Mouse (Mus musculus): ENCODE measurements around the gene Tbc1d8.

The Tbc1d8 gene

DNA sequence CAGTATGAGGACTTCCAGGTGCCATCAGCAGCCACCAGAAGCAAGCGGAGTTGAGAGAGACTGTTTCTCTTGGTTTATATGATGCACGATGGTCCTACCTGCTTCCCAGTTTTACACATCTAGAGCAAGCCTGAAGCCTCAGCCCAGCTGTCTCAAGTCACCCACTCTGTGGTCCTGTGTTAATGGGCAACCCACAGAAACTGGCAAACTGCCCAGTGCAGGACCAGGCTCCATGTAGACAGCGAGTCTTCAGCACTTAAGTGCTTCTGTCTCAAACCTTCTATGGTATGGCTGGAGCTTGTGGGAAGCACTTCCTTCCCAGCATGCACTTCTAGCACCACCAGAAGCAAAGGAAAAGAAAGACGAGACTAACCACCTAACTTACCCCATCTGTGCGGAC lies 30.3 kb downstream of the Tbc1d8 start:
- intact Hi-C loops (cut with DNase I): no loop called here

DNA sequence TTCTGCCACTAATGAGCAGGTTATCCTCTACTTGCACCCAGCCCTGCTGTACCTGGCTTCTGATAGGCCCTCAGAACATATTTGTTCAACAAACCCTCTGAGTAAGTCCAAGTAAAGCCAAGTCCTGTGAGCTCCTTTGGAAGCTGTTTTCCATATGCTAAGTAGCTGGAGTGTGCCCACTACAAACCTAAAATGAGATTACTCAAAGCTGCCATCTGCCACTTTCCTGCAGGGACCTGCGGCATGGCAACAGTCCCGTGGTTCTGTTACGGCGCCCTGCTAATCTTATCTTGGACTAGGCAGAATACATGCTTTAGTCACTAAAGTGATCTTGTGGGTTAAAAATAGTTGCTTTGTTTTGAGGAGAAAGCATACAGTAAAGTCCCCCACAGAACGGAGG lies 32.4 kb downstream of the Tbc1d8 start:
- intact Hi-C loops (cut with DNase I): no loop called here

DNA sequence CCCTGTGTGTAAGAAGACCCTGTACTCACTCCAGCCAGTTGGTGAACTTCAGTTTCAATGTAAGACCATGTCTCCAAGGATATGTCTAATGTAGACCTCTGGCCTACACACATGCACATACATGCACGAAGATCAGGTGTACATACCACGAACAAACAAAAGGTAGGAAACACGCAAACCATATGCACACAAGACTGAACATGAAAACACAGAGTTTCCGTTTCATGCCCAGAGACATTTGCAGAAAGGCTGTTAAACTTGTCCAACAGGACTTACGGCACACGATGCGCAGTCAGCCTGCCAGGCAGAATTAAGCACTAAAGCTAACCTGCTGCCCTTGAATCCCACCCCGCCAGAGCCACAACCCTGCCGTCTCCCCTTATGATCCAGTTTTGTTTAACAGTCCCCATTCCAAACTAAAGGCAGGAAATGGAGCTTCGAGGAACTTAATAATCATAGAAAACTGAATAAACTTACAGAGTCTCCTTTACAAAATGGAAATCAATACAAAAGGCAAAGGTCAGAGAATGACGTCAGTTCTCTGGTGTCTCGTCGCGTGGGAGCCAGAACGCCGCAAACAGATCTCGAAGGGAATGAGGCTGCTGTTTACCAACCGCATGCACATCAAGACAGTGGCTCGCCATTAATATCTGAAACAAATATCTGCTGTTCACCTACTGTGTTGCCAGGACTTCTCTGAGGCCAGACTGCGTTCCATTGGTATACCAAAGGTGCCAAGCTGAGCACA lies 33.1 kb downstream of the Tbc1d8 start:
- intact Hi-C loops (cut with DNase I): no loop called here

DNA sequence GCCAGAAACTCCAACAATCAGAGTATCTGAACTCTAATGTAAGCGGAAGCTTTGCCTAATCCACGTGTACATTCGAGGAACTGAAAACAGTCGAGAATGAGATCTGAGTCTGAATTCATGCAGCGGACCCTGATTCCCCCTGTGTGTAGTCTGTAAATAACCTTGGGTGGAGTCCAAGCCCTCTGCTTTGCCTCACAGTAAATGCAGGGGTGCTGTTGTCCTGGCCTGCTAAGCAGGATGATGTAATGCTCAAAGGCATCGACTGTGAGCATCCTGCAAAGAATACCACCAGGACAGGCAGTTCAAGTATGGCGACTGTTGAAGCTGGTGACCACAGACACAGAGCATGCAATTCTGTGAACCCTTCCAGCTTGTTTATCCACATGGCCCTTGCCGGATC lies 34.8 kb downstream of the Tbc1d8 start:
- intact Hi-C loops (cut with DNase I): no loop called here

DNA sequence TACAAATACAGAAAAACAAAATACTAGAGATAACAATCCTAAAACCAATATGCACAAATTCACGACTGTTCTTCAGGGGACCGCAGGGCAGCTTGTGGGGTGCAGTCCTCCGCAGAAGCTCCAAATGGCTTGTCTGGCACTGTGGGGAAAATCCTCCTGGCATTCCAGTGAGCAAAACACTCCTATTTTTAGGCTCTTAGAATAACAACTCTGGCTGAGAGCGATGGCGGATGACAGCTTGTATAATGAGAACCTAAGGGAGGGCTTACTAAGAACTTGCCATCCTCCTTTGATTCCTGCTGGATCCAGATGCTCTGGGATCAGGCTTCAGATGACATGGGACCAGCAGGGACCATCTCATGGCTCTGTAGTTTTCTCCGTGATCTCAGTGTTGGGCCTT lies 36.9 kb downstream of the Tbc1d8 start:
- intact Hi-C loops (cut with DNase I): no loop called here

DNA sequence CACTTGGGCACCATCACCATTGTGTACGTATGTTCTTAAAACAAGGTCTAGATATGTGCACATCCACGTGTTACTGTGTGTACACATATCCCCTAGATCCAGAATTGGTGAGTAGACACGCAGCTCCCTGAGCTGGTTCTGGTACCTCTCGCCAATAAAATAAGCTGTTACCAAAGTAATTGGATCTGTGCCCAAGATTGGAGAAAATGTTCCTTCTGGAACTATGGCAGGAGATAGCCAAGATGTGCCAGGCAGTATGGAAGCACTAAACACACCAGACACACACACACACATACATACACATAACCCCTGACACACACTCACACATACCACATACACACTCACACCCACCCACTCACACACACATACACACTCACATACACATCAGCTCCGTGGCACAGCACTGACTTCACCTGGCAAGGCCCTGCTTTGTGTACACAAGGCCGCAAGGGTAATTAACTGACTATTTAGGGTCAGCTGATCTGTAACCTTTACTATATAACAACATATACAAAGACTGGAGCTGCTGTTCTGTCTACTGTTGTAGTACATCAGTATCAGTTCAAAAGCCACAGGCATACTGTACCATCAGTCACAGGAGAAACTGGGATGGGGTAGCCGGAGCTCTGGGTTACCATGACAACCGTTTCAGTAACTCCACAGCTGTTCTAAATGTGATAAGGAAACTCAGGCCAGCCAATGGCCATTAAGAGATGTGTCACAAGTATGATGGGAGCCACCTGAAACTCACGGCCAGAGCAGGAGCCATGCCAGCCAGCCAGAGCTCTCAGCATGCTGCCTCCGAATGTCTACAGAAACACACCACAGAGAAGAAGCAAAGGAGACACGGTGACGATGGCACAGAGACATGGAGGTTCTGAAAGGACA lies 38.6 kb downstream of the Tbc1d8 start:
- intact Hi-C loops (cut with DNase I): no loop called here

DNA sequence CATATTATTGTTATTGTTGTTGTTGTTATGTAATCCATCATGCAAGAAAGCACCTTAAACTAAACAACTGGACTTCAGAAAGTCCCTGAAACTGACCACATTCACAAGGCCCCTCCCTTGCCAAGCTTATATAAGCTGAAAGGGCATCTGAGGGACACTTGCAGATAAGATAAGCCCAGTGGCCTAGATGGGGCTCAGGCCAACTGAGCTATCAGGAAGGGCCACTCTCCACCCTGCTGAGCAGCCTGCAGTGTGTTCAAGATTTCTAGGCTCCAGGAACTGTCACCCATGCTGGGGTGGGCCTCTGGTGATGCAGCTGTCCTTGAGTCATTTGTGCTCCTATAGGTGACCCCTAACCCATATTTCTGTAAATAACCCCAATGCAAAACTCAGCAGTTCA lies 39.9 kb downstream of the Tbc1d8 start:
- intact Hi-C loops (cut with DNase I): no loop called here

DNA sequence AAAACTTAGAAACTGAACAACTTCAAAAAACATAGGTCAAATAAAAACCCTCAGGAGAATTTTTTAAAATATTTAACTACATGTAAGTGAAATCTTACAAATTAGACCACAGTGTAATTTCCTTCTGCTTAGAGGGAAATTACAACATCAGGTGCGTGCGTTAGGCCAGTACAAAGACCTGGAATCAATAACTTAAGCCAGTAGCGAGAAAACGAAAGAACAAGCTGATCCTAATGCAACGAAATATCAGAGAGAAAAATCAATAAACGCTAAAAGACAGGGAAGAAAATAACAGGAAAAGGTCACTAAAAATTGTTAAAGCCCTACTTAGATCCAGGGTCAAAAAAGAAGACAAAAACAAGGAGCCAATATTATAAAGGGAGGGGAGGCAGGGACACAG lies 44.3 kb downstream of the Tbc1d8 start:
- intact Hi-C loops (cut with DNase I): no loop called here

DNA sequence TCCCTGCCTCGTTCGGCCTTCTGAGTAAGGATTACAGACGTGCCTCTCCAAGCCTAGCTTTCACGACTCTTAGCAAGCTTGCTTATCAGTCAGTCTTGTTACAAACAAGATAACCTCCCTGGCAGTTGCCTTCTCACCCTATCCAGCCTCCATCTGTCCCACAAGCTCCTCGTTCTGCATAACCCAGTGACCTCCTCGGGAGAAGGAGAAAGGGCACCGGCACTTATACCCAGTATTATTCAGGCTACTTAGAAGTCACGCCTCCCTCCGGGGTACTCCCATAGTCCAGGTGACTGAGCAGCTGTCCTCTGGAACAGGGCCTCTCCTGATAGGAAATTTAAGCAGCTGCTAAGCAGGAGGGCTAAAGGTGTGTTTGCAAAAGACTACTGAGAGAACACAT lies 48.5 kb downstream of the Tbc1d8 start:
- intact Hi-C loops (cut with DNase I): no loop called here

DNA sequence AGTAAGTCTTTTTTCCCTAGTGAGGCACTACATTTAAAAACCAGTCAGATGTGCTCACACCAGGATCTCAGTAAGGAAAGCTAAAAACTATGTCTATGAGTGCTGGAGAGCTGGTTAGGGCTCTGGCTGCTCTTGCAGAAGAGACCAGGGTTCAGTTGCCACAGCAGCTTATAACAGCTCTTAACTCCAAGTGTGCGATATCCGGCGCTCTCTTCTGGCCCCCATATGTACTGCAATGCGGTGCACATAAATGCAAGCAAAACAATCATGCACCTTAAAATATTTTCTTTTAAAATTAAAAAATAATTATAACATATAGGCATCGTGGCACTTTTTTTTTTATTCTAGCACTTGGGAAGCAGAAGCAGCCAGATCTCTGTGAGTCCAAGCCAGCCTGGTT lies 49.5 kb downstream of the Tbc1d8 start:
- intact Hi-C loops (cut with DNase I): no loop called here

DNA sequence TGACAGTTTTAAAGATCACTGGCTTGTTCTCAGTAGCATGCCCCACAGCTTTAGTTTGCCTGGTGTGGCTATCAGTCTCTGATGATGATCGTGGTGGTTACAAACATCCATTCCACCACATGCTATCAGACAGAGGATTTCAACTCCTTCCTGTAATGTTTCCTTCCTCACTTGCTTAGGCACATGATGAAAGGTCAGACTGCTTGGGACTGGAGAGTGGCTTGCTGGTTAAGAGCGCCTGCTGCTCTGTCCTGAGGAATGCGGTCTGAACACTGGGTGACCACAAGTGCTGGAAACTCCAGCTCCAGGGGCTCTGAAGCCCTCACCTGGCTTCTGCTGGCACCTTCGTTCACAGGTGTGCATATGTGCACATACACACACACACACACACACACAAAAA lies 50.3 kb downstream of the Tbc1d8 start:
- intact Hi-C loops (cut with DNase I): no loop called here

DNA sequence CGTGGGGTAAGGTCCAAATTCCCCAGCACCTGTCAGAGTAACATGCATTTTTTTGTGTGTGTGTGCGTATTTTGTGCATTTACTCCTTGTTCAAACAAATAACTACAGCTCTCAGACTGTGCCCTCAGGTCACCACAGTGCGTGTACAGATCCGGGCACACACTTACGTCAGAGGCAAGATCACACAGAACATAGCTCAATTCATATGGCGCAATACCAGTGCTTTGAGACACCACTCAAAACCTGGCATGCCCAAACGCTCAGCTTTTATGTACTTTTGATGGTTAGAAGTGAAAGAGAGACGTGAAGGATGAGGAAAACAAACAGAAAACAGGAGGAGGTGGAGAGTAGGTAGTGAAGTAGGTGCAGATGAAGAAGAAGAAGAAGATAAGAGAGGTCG lies 53.1 kb downstream of the Tbc1d8 start:
- intact Hi-C loops (cut with DNase I): no loop called here

DNA sequence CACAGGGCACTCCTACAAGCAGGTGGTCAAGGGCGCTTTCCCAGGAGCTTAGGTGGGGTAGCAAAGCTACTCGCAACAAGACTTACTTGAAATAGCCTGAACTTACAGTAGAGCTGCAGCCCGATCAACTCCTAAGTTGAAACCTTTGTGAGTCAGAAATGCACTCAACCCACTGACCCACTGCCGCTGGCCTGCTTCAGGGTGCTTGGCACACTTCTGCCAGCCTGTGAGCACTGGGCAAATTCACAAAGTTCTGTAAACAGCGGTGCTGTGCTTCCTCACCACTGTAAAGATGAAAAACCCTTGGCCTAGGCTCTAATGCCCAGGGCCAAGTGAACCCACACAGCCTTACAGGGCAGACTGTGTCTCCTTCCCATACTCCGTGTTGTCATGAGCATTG lies 57.6 kb downstream of the Tbc1d8 start:
- intact Hi-C loops (cut with DNase I): no loop called here

DNA sequence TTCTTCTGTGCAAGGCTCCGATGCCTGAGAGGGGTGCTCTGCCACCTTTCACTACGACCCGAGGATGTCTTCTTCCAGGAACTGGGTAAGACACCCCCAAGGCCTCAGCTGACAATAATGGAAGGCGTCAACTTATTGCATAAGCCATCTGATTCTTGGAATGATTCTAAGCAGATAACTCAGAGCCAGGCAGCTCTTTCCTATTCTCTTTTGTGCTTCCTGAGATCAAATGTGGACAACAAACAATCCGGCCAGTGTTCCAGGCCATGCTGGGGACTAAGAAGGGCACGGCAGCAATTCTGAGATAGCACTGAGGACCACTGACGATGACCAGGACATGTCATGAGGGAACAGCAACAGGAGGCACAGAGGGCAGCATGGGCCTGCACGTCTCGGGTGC lies 59.7 kb downstream of the Tbc1d8 start:
- intact Hi-C loops (cut with DNase I): no loop called here

DNA sequence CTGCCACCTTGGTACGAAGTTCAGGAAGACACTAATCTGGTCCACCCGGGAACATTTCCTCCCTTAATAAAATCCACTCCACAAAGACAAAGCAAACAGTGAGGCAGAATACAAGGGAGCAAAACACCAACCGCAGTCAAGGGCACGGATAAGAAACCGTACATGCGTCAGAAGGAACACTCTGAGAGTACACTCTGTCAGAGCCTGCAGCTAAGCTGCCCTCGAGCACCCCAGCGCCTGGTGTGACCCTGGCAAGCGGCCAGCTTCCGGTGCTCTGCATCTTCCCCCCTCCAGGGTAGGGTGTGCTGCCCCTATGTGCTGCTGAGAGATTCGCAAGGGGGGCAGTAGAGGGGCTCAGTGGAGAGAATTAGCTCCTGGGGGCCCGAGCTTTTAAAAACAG lies 60.7 kb downstream of the Tbc1d8 start:
- intact Hi-C loops (cut with DNase I): no loop called here

DNA sequence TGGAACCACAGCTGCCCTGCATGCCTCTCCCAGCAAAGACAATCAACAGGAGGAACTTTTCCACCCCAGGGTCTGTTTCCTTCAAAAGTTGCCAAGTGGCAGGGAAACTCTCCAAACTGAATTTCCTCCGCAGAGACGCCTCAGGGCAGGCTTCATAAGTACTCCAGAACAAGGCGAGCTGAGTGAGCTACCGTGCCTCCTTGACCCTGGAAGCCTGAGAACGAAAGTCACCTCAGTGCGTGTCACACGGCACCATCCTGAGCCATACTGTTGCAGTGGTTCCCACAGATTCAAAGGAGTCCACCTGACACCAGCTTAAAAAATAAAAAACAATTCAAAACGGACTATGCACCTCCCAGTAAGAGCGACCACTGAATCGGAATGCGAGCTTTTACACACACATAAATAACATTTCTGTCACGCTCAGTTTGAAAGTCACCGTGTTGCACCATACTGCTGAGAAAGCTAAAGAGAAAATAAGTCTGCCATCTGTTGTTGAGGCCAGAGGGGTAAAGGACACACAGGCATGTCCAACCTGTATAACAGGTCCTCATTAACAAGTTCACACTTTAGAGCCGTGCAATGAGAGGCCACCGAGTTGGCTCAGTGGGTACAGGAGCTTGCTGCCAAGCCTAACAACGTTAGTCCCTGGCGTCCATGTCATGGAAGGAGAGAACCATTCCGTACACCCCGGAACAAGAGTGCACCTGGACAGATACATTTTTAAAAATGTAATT lies 68.3 kb downstream of the Tbc1d8 start:
- intact Hi-C loops (cut with DNase I): no loop called here

DNA sequence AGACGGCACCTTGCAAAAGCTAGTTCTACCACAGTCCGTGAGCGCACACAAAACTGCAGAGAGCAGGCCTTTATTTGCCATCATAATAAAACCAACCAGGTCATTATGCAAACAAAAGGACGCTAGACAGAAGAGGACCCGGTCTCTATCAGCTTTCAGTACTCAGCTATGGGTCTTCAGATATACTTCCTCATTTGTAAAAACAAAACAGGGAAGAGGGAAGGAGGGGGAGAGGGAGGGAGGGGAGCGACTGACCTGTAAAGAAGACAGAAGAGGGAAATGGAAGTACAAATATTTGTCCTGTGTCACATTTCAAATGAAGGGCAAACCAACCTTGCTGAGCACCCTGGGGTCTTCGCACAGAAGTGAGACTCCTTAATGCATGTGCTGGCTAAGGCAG lies 69.9 kb downstream of the Tbc1d8 start:
- intact Hi-C loops (cut with DNase I): no loop called here

DNA sequence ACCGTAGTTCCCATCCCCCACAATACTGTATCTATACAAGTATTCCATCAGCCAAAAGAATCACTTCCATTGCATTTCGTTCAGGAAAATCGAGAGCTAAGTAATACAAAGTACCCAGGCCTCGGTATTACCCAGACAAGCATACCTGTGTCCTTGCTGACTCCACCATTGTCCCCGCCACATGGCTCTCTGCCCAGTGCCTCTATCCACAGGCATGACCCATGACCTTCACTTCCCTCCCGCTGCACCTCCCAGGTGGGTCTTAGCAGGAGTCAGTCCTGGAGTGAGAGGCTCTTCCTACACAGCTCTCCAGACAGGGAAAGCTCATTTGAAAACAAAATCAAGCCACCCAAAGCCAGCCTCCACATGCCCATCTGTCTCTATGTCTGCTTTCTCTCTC lies 70.4 kb downstream of the Tbc1d8 start:
- intact Hi-C loops (cut with DNase I): no loop called here

DNA sequence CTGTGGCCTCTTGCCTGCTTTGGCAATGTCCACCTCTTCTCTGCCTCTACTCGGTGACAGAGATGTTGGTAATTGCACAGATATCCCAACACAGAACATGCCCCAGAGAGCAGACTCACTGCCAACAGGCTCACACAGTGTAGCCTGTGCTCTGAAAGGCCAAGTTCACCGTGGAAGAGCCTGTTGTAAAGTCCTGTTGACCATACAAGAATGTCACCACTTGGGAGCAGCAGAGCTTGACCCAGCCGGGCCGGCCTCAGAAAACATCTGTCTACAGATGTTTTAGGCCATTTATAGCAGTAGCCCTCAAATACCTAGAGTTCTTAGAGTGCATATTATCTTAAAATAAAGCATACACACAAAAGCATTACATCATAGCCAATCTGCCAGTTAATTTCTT lies 71.4 kb downstream of the Tbc1d8 start:
- intact Hi-C loops (cut with DNase I): no loop called here

DNA sequence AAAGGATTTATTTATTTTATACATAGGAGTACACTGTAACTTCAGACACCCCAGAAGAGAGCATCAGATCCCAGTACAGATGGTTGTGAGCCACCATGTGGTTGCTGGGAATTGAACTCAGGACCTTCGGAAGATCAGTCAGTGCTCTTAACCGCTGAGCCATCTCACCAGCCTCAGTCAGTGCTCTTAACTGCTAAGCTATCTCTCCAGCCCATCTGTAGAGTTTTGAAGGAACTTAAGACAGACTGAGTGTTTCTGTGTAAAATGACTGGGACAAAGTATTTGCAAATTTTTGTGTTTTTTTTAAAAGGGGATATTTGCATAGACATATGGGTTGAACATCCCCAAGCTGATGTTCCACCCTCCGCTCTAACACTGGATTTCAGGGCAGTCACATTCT lies 78.4 kb downstream of the Tbc1d8 start:
- intact Hi-C loops (cut with DNase I): no loop called here

DNA sequence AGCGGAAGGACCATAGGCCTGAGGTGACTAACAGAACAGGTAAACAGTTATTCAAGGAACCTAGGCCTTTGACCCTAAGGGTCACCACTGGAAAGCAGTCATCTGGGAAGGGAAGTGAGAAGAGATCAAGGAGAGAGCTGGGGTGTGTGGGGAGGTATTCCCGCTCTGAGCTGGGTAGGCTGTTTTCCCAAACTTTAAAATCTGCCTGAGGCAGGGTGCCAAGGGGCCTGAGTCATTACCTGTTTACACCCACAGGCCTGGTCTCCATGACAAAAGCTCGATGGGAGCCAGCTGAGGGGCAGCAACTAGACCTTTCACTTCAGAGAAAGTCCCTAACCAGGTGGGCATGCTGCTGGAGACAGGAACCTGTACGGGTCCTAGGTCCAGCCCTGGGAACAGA lies 79.3 kb downstream of the Tbc1d8 start:
- intact Hi-C loops (cut with DNase I): no loop called here

DNA sequence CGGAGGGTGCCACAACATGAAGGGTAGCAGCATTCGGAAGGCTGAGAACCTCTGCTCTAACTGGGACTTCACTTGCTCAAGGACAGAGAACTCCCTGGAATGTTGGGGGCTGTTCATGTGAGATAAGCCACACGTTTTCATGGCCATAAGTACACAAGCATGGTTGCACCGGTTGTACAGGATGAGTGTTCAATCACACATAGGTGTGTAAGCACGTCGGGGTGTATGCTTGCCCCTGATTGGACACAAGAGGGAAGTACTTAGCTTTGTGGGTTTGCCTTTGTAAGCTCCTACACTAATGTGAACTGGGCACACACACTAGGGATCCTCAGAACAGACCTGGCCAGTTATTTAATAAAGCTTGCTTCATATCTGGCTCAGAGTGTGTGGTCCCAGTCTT lies 80.3 kb downstream of the Tbc1d8 start:
- intact Hi-C loops (cut with DNase I): no loop called here

Measured in adrenal gland (tissue).